Mouse (Mus musculus) bone marrow, adult 2 months (tissue): ENCODE measurements around the gene Spag17.

ENCODE experiments used
- CTCF ChIP-seq: fragments of 200-500 bp; IDR thresholded peaks from 2 replicates; pipeline ENCODE4 v1.5.1; 2011; ENCODE audit warnings: low read length, control low read depth; ENCODE audit not compliant: control insufficient read depth, insufficient read depth
- POLR2A ChIP-seq: fragments of 200-500 bp; IDR thresholded peaks from 2 replicates; pipeline ENCODE4 v1.6.1; 2011; ENCODE audit warnings: low read depth, mild to moderate bottlenecking, control low read depth, low read length, borderline replicate concordance; ENCODE audit not compliant: control insufficient read depth

DNA sequence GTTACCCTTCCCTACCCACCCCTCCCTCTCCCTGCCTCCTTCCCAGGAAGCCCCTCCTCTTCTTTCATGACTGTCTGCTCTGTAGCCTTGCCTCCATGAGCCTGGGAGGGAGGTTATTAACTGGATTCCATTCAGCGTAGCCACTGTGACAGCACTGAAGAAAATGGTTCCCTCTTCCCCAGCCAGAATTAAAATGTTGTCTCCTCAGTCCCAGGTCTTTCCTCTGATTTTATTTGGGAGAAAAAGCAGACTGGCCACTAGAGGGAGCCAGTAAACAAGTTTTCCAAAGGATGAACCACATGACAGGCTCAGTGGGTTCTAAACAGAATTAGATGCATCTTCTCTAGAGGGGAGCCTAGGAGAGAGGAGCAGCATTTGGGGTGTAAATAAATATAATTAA lies 304.2 kb downstream of the Spag17 start:
- TF ChIP-seq CTCF (no peak), POLR2A (no peak)
